Mouse (Mus musculus): Measurements from ENCODE around the gene Vsig10l.

- TF ChIP-seq GATA1 (IDR thresholded peaks at IDR 0.05; ENCODE audit: borderline replicate concordance, low read length) (no peak), FLI1 (IDR thresholded peaks at IDR 0.05; ENCODE audit: low read length) (no peak)
Measured at GRCm38 (mm10) chr7:43511707-43512478, 48.9 kb downstream of the Vsig10l start.

Measured in megakaryocyte, embryonic 14.5 days (primary cell).